Mouse (Mus musculus) ovary, adult 18-20 months (tissue): Measurements from ENCODE around the gene Rap2a.

Experiments used
- DNase-seq: peaks from one replicate; pipeline ENCODE4 v3.0.0; 2022; ENCODE audit warnings: low spot score, mixed read lengths

Rap2a gene

GRCm38 (mm10) chr14:120499601-120500000 is 21.4 kb downstream of the Rap2a start:
- DNase-seq = no peak

GRCm38 (mm10) chr14:120500021-120500560 is 21.8 kb downstream of the Rap2a start:
- DNase-seq = no peak

- no peak for DNase-seq
Measured at GRCm38 (mm10) chr14:120500791-120501190, 22.5 kb downstream of the Rap2a start.

DNA sequence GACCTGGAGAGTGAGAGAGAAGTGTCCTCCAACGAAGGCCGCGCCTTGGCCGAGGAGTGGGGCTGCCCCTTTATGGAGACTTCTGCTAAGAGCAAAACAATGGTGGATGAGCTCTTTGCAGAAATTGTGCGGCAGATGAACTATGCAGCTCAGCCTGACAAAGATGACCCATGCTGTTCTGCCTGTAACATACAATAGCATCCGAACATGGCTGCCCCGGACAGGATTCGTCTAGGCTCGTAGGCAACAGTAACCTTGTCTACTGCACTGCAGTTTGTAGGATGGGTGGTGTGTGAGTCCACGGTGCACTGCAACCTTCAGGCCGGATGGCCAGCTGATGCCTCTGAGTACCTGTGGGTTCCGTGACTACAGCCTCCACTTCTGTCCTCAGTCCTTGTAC is 25.4 kb downstream of the Rap2a start:
- no peak for DNase-seq

DNA sequence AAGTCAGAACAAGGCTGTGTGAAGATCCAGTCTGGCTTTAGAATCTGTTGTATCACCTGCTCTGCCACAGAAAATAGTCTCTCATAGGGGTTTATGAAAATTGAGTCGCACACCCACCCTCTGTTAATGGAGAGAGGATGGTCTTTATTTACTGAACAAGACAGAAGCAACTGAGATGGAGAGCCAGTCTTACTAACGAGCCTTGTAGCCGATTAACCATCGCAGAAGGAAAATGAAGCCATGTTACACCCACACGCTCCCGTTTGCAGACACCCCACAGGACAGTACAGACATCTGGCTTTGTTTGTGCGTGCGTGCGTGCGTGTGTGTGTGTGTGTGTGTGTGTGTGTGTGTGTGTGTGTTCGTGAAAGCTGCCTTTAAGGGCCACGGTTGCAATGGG is 26.2 kb downstream of the Rap2a start:
- DNase-seq = no peak

DNA sequence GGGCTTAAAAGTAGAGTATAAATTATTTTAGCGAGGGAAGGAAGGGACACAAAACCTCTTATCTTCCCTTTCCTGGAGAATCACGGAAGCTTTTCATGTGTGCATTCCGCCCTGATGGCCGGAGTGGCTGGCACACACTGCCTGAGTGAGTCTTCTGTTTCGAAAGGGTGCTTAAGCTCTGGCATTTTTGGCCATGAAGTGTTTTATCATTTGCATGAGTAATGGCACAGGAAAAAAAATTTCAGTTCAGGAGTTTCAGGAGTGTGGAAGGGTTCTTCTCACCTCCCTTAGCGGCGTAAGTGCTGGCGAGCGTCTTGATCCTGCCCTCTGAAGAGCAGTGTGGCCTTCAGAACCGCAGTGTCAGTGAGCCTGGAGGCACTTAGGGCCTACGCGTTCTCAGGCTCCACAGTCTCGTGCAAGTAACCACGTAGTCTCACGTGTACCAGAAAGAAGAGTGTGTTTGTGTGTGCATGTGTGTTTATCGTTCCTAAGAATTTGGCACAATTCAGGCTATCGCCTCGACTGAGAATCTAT is 26.8 kb downstream of the Rap2a start:
- DNase-seq = no peak

GRCm38 (mm10) chr14:120505918-120506317 is 27.7 kb downstream of the Rap2a start:
- no peak for DNase-seq

DNA sequence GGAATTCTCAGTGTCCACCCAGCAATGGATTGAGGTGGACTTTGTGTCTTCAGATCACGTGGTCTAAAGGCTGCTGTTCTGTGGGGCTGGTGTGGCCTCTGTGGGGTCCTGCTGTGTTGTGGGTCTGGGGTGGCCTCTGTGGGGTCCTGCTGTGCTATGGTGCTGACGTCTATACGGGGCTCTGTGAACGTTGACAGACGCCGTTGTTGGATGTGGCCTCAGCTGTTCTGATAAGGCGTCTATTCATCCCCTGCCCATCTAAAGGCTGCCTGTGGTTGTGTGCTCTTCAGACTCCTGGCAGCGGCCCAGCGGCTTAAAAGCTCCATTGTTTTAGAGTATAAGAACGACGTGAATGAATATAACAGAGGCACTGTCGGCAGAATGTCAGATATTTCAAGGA is 29.3 kb downstream of the Rap2a start:
- DNase-seq = no peak

- DNase-seq = no peak
Measured at GRCm38 (mm10) chr14:120508566-120509365, 30.5 kb downstream of the Rap2a start.

DNA sequence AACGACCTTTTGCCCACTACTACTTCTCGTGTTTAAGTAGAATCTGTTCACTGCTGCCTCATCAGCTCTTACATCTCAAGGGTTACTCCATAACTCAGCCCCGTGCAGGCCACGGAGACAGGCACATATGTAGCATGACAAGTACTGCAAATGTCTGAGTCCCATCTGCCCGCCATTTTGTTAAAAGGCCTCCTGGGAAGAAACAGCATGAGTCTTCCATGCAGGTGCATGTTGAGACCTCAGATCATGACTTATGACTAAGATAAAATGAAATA is 31.1 kb downstream of the Rap2a start:
- DNase-seq = no peak

- no peak for DNase-seq
Measured at GRCm38 (mm10) chr14:120511821-120512220, 33.6 kb downstream of the Rap2a start.

- no peak for DNase-seq
Measured at GRCm38 (mm10) chr14:120514821-120515271, 36.6 kb downstream of the Rap2a start.

DNA sequence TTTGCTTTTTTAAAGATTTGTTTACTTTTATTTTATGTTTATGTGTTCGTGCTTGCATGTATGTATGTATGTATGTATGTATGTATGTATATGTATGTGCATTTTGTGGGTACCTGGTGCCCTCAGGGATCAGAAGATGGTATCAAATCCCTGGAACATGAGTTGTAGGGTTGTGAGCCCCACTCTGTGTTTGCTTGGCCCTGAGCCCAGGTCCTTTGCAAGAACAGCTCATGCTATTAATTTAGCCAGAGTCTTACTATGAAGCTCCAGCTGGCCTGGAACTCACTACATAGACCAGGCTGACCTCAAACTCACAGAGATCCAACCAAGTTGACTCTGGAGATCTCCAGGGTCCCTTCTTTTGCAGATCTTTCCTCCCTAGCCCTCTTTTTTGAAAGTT is 37.1 kb downstream of the Rap2a start:
- DNase-seq = peak; percentile 19

- DNase-seq = no peak
Measured at GRCm38 (mm10) chr14:120518706-120519105, 40.5 kb downstream of the Rap2a start.

- no peak for DNase-seq
Measured at GRCm38 (mm10) chr14:120519921-120520320, 41.7 kb downstream of the Rap2a start.

- DNase-seq = no peak
Measured at GRCm38 (mm10) chr14:120520843-120521242, 42.6 kb downstream of the Rap2a start.

DNA sequence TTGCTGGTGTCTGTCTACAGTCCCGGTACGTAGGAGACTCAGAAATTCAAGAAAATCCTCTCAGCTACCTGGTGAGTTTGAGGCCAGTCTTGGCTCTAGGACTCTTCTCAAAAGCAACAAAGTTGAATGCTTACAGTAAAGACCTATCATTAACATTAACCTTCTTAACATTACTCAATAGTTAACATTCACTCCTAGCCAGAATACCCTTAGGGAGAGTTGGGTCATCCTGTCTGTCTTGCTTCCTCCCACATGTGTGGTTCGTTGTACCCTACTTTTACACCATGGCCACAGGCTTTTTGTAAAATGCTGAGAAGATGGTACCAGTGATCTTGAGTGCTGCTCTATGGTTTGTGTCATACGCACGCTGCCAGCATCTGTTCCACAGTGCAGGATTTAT is 45.1 kb downstream of the Rap2a start:
- DNase-seq = no peak

DNA sequence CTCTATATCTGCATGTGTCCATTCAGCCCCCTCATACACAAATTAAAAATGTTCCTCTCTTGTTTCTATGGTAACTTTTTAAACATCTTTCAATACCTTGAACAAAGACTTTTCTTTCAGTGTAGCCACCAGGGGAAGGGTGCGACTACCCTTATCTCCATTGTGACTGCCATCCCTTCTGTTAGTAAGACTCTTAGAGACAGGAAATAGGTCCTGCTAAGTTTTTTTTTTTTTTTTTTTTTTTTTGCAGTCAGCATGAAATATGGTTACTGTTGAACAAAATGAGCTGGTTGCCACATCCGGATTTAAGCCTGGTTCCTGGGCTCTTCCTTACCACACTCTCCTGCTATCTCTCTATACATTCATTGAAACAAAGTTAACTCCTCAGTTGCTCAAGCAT is 47.4 kb downstream of the Rap2a start:
- no peak for DNase-seq

DNA sequence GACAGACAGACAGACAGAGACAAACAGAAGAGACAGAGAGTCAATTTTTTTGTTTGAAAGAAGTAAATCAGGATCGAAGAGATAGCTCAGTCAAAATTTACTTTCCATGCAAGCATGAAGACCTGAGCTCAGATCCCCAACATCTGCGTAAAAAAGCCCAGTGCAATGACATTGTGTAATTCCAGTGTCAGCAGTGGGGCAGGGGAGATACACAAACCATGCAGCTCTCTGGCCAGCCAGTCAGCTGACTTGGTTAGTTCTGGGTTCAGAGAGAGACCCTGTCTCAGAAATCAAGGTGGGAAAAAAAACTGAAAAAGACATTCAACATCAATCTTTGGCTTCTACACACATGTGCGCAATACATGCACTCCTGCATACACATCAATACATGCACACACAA is 55.1 kb downstream of the Rap2a start:
- DNase-seq = no peak

- no peak for DNase-seq
Measured at GRCm38 (mm10) chr14:120534841-120535271, 56.6 kb downstream of the Rap2a start.

DNA sequence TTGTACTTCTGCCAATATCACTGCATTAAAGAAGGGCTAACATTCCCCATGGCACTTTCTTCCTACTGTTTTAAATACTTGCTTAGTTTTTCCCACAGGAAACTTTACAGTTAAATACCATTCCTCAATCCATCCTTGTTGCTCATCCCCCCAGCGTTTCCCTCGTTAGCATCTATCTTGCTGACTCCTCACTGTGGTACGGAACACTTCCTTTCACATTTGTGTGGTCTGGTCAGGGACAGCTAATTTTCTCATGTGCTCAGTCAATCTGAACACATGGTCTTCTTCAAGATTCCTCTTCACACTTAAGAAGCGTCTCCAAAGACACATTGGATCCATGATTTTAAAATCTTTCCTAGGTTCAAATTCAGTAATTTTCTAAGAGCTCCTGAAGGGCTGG is 57.2 kb downstream of the Rap2a start:
- DNase-seq = no peak

- DNase-seq = no peak
Measured at GRCm38 (mm10) chr14:120535924-120536323, 57.7 kb downstream of the Rap2a start.

- DNase-seq = no peak
Measured at GRCm38 (mm10) chr14:120539128-120539527, 60.9 kb downstream of the Rap2a start.

GRCm38 (mm10) chr14:120539626-120540025 is 61.4 kb downstream of the Rap2a start:
- no peak for DNase-seq
